Mouse (Mus musculus) heart, adult 2 months (tissue): Measurements from ENCODE around the gene Mfsd10.

Source experiments
- CTCF ChIP-seq: fragments of 200-600 bp; IDR thresholded peaks from 2 replicates; pipeline ENCODE4 v1.8.1; 2022; ENCODE audit warnings: antibody characterized with exemption, mild to moderate bottlenecking, moderate library complexity
- EP300 ChIP-seq: fragments of 200-500 bp; IDR thresholded peaks from 2 replicates; pipeline ENCODE4 v1.6.1; 2011; ENCODE audit warnings: low read depth, low read length, control low read depth; ENCODE audit not compliant: insufficient read depth
- POLR2A ChIP-seq: fragments of 200-500 bp; IDR thresholded peaks from 2 replicates; pipeline ENCODE4 v1.6.1; 2011; ENCODE audit warnings: mild to moderate bottlenecking, low read depth, low read length, control low read depth; ENCODE audit not compliant: insufficient read depth

- TF ChIP-seq POLR2A (no peak), CTCF (no peak), EP300 (no peak)
Measured at GRCm38 (mm10) chr5:34654881-34655280, 17.9 kb upstream of the Mfsd10 start.
